Comparison of ENCODE assay signal across 19 mouse cellular contexts in the genomic region with DNA sequence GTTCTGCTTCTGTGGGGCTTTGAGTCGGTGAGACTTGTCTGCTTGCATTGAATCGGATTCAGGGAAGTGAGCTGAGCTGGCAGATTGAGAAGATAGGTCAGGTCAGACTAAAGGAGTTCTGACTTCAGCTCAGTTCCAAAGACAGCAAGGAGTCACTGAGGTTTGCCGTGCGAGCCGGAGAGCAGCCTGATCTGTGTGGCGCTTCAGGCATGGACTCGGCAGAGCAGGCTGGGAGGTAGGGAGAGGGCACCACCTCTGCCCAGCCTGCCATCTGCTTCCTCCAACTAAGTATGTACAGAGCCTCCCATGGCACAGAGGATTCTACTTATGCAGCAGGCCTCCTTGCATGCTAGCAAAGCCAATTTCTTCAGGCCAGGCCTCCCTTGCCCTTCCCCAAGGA. TPM values are rescaled to one million over a fixed set of nuclear protein-coding genes. Genes with fewer than 3 reads are reported as not detected.
"Had no signal": no experiment of that assay in that cellular context is flagged by ENCODE, and none has a peak within 500 bp of the region (broad histone marks: within the 10 kb centered on the region; RNA-seq: fewer than 3 reads in every experiment).

No protein-coding gene starts in this region.

- H3K27me3 ChIP-seq: kidney, embryonic 15.5 days; liver, embryonic 13.5 days; midbrain, embryonic 15.5 days; neural tube, embryonic 13.5 days had no signal

- H3K4me1 ChIP-seq: liver, embryonic 13.5 days had no signal

- H3K36me3 ChIP-seq: kidney, embryonic 15.5 days; liver, embryonic 13.5 days; midbrain, embryonic 15.5 days; neural tube, embryonic 13.5 days had no signal

- H3K4me3 ChIP-seq: kidney, embryonic 15.5 days; left cerebral cortex, adult 2 months; liver, embryonic 13.5 days; midbrain, embryonic 15.5 days; myocyte; neural tube, embryonic 13.5 days had no signal

- H3K9ac ChIP-seq: kidney, embryonic 15.5 days; liver, embryonic 13.5 days; midbrain, embryonic 15.5 days; neural tube, embryonic 13.5 days had no signal

- H3K9me3 ChIP-seq: kidney, embryonic 15.5 days; liver, embryonic 13.5 days; midbrain, embryonic 15.5 days; neural tube, embryonic 13.5 days had no signal

- ATAC-seq: midbrain, embryonic 15.5 days had no signal

- H3K27ac ChIP-seq: kidney, embryonic 15.5 days; left cerebral cortex, adult 2 months; liver, embryonic 13.5 days; midbrain, embryonic 15.5 days; neural tube, embryonic 13.5 days; stomach, postnatal 0 days had no signal

- DNase-seq: kidney, postnatal 10 days; kidney, postnatal 36 days; layer of hippocampus, postnatal 36 days; liver, embryonic 13.5 days; lung, adult 2 months; lung, postnatal 14 days; lung, postnatal 4 days; right cerebral cortex, adult 18-20 months; right cerebral cortex, postnatal 14 days; right cerebral cortex, postnatal 4 days; thymus, adult 2 months; thymus, postnatal 14 days; thymus, postnatal 4 days had no signal

- H3K4me2 ChIP-seq: kidney, embryonic 15.5 days; liver, embryonic 13.5 days; midbrain, embryonic 15.5 days; neural tube, embryonic 13.5 days had no signal

RNA-seq across cellular contexts. Expression of gene Kcnd3, which starts 44.1 kb away (rescaled TPM):
- polyA plus RNA-seq: myocyte had no signal
